Mouse (Mus musculus) liver, adult 2 months (tissue): ENCODE results near the gene Rpp21.

Source experiments
- CTCF ChIP-seq: fragments of 200-500 bp; IDR thresholded peaks from 2 replicates; pipeline ENCODE4 v1.5.1; 2011; ENCODE audit warnings: low read depth, low read length, control low read depth
- POLR2A ChIP-seq: fragments of 200-500 bp; IDR thresholded peaks from 2 replicates; pipeline ENCODE4 v1.6.1; 2011; ENCODE audit warnings: low read length, control low read depth; ENCODE audit not compliant: insufficient read depth; ENCODE audit errors: extremely low read depth

GRCm38 (mm10) chr17:36273796-36274195 is 15.9 kb upstream of the Rpp21 start:
- TF ChIP-seq POLR2A (no peak), CTCF (no peak)
